Mouse (Mus musculus) hindbrain, embryonic 15.5 days (tissue): ENCODE data around the gene Vmn1r9. TPM values are rescaled to one million over a fixed set of nuclear protein-coding genes. Genes with fewer than 3 reads are reported as not detected.
"Not testable (repeated sequence)": the region's sequence is repeated elsewhere in the genome, so short reads cannot be mapped to it uniquely, and the experiment has no call there.

ENCODE experiments used
- ATAC-seq: fragments of 200-750 bp; cut with Nextera tagmentation; 2 replicates; pipeline ENCODE4 v1.8.0; 2017; ENCODE audit warnings: low read depth, moderate number of reproducible peaks, moderate TSS enrichment; ENCODE audit not compliant: low FRiP score
- H3K27ac ChIP-seq: fragments of 300-500 bp; sonication (generic); replicated peaks from 2 replicates; pipeline ENCODE4 v1.5.1; 2015; ENCODE audit warnings: mild to moderate bottlenecking, inconsistent platforms
- H3K27me3 ChIP-seq: fragments of 300-500 bp; sonication (generic); 2 replicates; pipeline ENCODE4 v1.6.1; 2015; ENCODE audit warnings: control low read depth, inconsistent platforms
- H3K36me3 ChIP-seq: fragments of 300-500 bp; sonication (generic); 2 replicates; pipeline ENCODE4 v1.6.1; 2015; ENCODE audit warnings: control low read depth, inconsistent platforms
- H3K4me1 ChIP-seq: fragments of 300-500 bp; sonication (generic); replicated peaks from 2 replicates; pipeline ENCODE4 v1.6.1; 2015; ENCODE audit warnings: control low read depth, inconsistent platforms
- H3K4me2 ChIP-seq: fragments of 300-500 bp; sonication (generic); 2 replicates; pipeline ENCODE4 v1.6.1; 2015; ENCODE audit warnings: moderate library complexity, mild to moderate bottlenecking, inconsistent platforms
- H3K4me3 ChIP-seq: fragments of 300-500 bp; sonication (generic); 2 replicates; pipeline ENCODE4 v1.5.1; 2015; ENCODE audit warnings: mild to moderate bottlenecking, inconsistent platforms
- H3K9ac ChIP-seq: fragments of 300-500 bp; sonication (generic); 2 replicates; pipeline ENCODE4 v1.6.1; 2015; ENCODE audit warnings: inconsistent platforms
- H3K9me3 ChIP-seq: fragments of 300-500 bp; sonication (generic); 2 replicates; pipeline ENCODE4 v1.6.1; 2016; ENCODE audit warnings: control low read depth, inconsistent platforms
- WGBS: fragments of 180-500 bp; shearing (Covaris S2); methylation state at CpG from one replicate; pipeline ENCODE4 v1.1.7; 2015; 5-methylcytosine and 5-hydroxymethylcytosine counted together
- polyA plus RNA-seq: library from polyadenylated mRNA; unstranded; fragments of >200 nt; fragmentation: Nextera tagmentation; extraction: Ambion mirVana; gene quantifications from 2 replicates; pipeline ENCODE4 v1.2.1, GENCODE M21; 2015

The Vmn1r9 gene
- polyA plus RNA-seq: not detected in 2 replicates

DNA sequence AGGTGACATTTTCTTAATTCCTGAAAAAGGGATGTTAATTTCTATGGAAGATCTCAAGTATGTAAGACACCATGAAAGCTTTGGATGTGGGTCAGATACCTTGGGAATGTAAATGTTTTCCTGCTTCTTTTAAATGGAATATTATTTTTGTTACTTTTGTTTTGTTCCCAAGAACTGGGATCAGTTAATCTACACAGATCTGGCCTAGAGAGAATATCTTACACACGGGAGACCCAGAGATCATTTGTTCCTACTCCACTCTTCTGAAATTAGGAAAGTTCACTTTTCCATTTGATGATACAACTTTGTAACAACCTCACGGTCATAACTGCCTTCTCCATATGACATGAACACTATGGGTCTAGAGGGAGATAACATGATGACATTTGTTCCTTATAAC, at the start of gene Vmn1r9:
Gene Vmn1r9 (plus strand): TSS at position 301 of the 400 bp plus-strand sequence.
- Histone ChIP-seq H3K9ac (no peak within 1 kb of the TSS), H3K27me3 (no peaks in the 10 kb centered on the region), H3K4me1 (no peaks in the 10 kb centered on the region), H3K4me2 (no peak within 1 kb of the TSS), H3K36me3 (no peaks in the 10 kb centered on the region), H3K4me3 (no peak within 1 kb of the TSS), H3K9me3 (no peaks in the 10 kb centered on the region), H3K27ac (no peak within 1 kb of the TSS)
- no peak for ATAC-seq
- WGBS: 91% methylated on average over 2 of the region's 2 CpGs

DNA sequence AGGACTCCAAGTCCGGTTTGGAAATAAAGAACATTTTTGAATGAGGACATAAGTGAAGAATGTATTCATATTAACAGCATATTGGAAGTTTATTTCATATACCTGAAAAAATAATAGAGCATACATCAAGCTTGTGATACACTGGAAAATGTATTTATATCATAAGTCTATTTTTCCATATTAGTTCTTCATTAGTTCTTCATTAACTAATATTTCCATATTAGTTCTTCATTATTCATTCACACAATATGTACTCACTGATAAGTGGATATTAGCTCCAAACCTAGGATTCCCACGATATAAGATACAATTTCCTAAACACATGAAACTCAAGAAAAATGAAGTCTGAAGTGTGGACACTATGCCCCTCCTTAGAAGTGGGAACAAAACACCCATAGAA, 41.4 kb upstream of the Vmn1r9 start, which contains the start of gene Vmn1r7:
Gene Vmn1r7 (minus strand): TSS at position 101 of the 400 bp plus-strand sequence.
- not testable (repeated sequence) for H3K27ac ChIP-seq, H3K9ac ChIP-seq, H3K4me2 ChIP-seq, H3K4me3 ChIP-seq, H3K4me1 ChIP-seq, H3K27me3 ChIP-seq, H3K9me3 ChIP-seq, ATAC-seq, H3K36me3 ChIP-seq
- WGBS: 91% methylated on average over 2 of the region's 2 CpGs

- H3K27ac ChIP-seq: no peak within 1 kb of the TSS
- H3K9me3 ChIP-seq: no peaks in the 10 kb centered on the region
- H3K4me1 ChIP-seq: no peaks in the 10 kb centered on the region
- no peaks in the 10 kb centered on the region for H3K27me3 ChIP-seq
- ATAC-seq: no peak
- no peak within 1 kb of the TSS for H3K4me3 ChIP-seq
- H3K4me2 ChIP-seq: no peak within 1 kb of the TSS
- H3K36me3 ChIP-seq: no peaks in the 10 kb centered on the region
- H3K9ac ChIP-seq: no peak within 1 kb of the TSS
Measured at GRCm38 (mm10) chr6:57031984-57032383, 34.6 kb upstream of the Vmn1r9 start, which contains the start of gene Vmn1r8. Gene Vmn1r8, plus strand, starts transcription at chr6:57032284.

- WGBS: 76% methylated on average over 2 of the region's 2 CpGs
Measured at GRCm38 (mm10) chr6:57034674-57035073, 31.9 kb upstream of the Vmn1r9 start.

DNA sequence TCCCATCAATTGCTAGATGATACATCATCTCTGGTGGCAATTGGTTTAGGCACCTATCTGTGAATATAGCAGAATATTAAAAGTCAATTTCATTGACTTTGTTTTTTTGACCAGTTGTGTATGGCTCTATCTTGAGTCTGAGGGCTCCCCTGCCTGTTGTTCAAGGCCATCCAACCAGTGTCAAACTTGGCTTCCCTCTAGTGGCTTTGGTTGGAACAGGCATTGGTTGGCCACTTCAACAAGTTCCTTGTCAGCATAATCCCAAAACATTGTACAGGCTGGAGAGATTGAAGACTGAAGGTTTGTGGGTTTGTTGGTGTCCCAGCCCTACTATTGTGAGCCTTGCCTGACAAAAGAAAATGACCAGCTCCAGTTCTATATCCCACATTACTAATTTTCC, 2.9 kb upstream of the Vmn1r9 start:
- no peaks in the 10 kb centered on the region for H3K9me3 ChIP-seq
- H3K27ac ChIP-seq: no peak overlapping the region
- no peaks in the 10 kb centered on the region for H3K36me3 ChIP-seq
- no peak overlapping the region for H3K4me2 ChIP-seq
- no peaks in the 10 kb centered on the region for H3K4me1 ChIP-seq
- no peaks in the 10 kb centered on the region for H3K27me3 ChIP-seq
- no peak overlapping the region for H3K9ac ChIP-seq
- ATAC-seq: no peak
- H3K4me3 ChIP-seq: no peak overlapping the region

More at GRCm38 (mm10) chr6:57034674-57035073, 31.9 kb upstream of the Vmn1r9 start:
- H3K4me1 ChIP-seq: no peaks in the 10 kb centered on the region
- no peak for ATAC-seq
- no peaks in the 10 kb centered on the region for H3K9me3 ChIP-seq
- H3K27ac ChIP-seq: no peak overlapping the region
- H3K36me3 ChIP-seq: no peaks in the 10 kb centered on the region
- H3K27me3 ChIP-seq: no peaks in the 10 kb centered on the region
- H3K9ac ChIP-seq: no peak overlapping the region
- H3K4me2 ChIP-seq: no peak overlapping the region
- H3K4me3 ChIP-seq: no peak overlapping the region

DNA sequence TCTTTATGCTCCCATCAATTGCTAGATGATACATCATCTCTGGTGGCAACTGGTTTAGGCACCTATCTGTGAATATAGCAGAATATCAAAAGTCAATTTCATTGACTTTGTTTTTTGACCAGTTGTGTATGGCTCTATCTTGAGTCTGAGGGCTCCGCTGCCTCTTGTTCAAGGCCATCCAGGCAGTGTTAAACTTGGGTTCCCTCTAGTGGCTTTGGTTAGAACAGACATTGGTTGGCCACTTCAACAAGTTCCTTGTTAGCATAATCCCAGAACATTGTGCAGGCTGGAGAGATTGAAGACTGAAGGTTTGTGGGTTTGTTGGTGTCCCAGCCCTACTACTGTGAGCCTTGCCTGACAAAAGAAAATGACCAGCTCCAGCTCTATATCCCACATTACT, 39.8 kb downstream of the Vmn1r9 start:
- Histone ChIP-seq H3K27ac (no peak overlapping the region), H3K4me3 (no peak overlapping the region), H3K27me3 (no peaks in the 10 kb centered on the region), H3K9me3 (no peaks in the 10 kb centered on the region), H3K4me1 (no peaks in the 10 kb centered on the region), H3K36me3 (no peaks in the 10 kb centered on the region), H3K9ac (no peak overlapping the region), H3K4me2 (no peak overlapping the region)
- ATAC-seq: no peak
- WGBS: 74% methylated on average over 1 of the region's 1 CpGs

DNA sequence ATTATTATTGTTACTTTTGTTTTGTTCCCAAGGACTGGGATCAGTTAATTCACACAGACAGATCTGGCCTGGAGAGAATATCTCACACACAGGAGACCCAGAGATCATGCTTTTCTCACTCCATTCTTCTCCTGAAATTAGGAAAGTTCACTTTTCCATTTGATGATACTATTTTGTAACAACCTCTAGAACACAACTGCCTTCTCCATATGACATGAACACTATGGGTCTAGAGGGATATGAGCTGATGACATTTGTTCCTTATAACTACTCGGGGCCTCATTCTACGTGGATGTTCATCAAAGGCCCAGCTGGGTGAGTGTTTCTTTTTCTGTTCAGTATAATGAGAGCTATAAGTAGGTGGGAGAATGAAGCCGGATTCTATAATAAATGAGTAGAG, 42.6 kb downstream of the Vmn1r9 start, which contains the start of gene Vmn1r10:
Gene Vmn1r10 (plus strand): TSS at position 301 of the 400 bp plus-strand sequence.
- H3K36me3 ChIP-seq: no peaks in the 10 kb centered on the region
- WGBS: 88% methylated on average over 3 of the region's 3 CpGs
- no peak within 1 kb of the TSS for H3K4me2 ChIP-seq
- no peaks in the 10 kb centered on the region for H3K9me3 ChIP-seq
- no peak within 1 kb of the TSS for H3K27ac ChIP-seq
- H3K4me1 ChIP-seq: no peaks in the 10 kb centered on the region
- H3K27me3 ChIP-seq: no peaks in the 10 kb centered on the region
- ATAC-seq: no peak
- H3K4me3 ChIP-seq: no peak within 1 kb of the TSS
- no peak within 1 kb of the TSS for H3K9ac ChIP-seq

Other genes starting within 250 kb of the Vmn1r9 start
- 41.7 and 42.8 TPM in 2 replicates for gene Fkbp9, start 234.7 kb upstream of the Vmn1r9 start, polyA plus RNA-seq
- 149 and 153 TPM in 2 replicates for gene Nt5c3, start 142.9 kb upstream of the Vmn1r9 start, polyA plus RNA-seq
- 0.50 and 0.53 TPM in 2 replicates for gene Vmn1r4, start 142.8 kb upstream of the Vmn1r9 start, polyA plus RNA-seq
- not detected in 2 replicates for gene Vmn1r5, start 96.5 kb upstream of the Vmn1r9 start, polyA plus RNA-seq
- gene Vmn1r6, start 69.5 kb upstream of the Vmn1r9 start, polyA plus RNA-seq: not detected in 2 replicates
- not detected in 2 replicates for gene Vmn1r7, start 41.5 kb upstream of the Vmn1r9 start, polyA plus RNA-seq
- gene Vmn1r8, start 34.5 kb upstream of the Vmn1r9 start, polyA plus RNA-seq: not detected in 2 replicates
- gene Vmn1r10, start 42.7 kb downstream of the Vmn1r9 start, polyA plus RNA-seq: not detected in 2 replicates
- not detected in 2 replicates for gene Vmn1r11, start 66.7 kb downstream of the Vmn1r9 start, polyA plus RNA-seq
- not detected in 2 replicates for gene Vmn1r12, start 90.1 kb downstream of the Vmn1r9 start, polyA plus RNA-seq
- gene Vmn1r13, start 136.5 kb downstream of the Vmn1r9 start, polyA plus RNA-seq: not detected in 2 replicates
- gene Vmn1r14, start 164.9 kb downstream of the Vmn1r9 start, polyA plus RNA-seq: not detected in 2 replicates
- gene Vmn1r15, start 191.2 kb downstream of the Vmn1r9 start, polyA plus RNA-seq: not detected in 2 replicates